Mouse (Mus musculus) lung, embryonic 16.5 days (tissue): ENCODE measurements at regions not wholly inside any gene's neighbourhood (a gene's known extent, or its start where the extent isn't known, plus 50 kb on each side); places are given as distances from the start of the nearest gene placed in this dataset.
A peak's percentile ranks its signal among the peaks of the same experiment; 100 is the strongest.

Experiments used
- ATAC-seq: fragments of 200-750 bp; cut with Nextera tagmentation; 2 replicates; pipeline ENCODE4 v1.8.0; 2017; ENCODE audit warnings: low read depth, mild to moderate bottlenecking, moderate library complexity
- H3K27ac ChIP-seq: fragments of 300-500 bp; sonication (generic); 2 replicates; pipeline ENCODE4 v1.5.1; 2014; ENCODE audit warnings: mild to moderate bottlenecking, control low read depth, low read length
- H3K27me3 ChIP-seq: fragments of 300-500 bp; sonication (generic); 2 replicates; pipeline ENCODE4 v1.6.1; 2014; ENCODE audit warnings: low read depth, low read length, mixed read lengths; ENCODE audit not compliant: control insufficient read depth, insufficient read depth
- H3K36me3 ChIP-seq: fragments of 300-500 bp; sonication (generic); 2 replicates; pipeline ENCODE4 v1.6.1; 2014; ENCODE audit warnings: low read length; ENCODE audit not compliant: control insufficient read depth, insufficient read depth
- H3K4me1 ChIP-seq: fragments of 300-500 bp; sonication (generic); replicated peaks from 2 replicates; pipeline ENCODE4 v1.6.1; 2014; ENCODE audit warnings: low read length, mixed read lengths; ENCODE audit not compliant: control insufficient read depth, insufficient read depth
- H3K4me2 ChIP-seq: fragments of 300-500 bp; sonication (generic); 2 replicates; pipeline ENCODE4 v1.6.1; 2014; ENCODE audit warnings: low read depth, low read length, control low read depth
- H3K4me3 ChIP-seq: fragments of 300-500 bp; sonication (generic); 2 replicates; pipeline ENCODE4 v1.5.1; 2014; ENCODE audit warnings: mild to moderate bottlenecking, low read length, control low read depth
- H3K9ac ChIP-seq: fragments of 300-500 bp; sonication (generic); 2 replicates; pipeline ENCODE4 v1.6.1; 2014; ENCODE audit warnings: low read length, control low read depth
- H3K9me3 ChIP-seq: fragments of 300-500 bp; sonication (generic); 2 replicates; pipeline ENCODE4 v1.6.1; 2016; ENCODE audit warnings: low read length; ENCODE audit not compliant: control insufficient read depth
- WGBS: fragments of 180-500 bp; shearing (Covaris S2); extraction: QIAGEN DNeasy Blood & Tissue Kit; methylation state at CpG from one replicate; pipeline ENCODE4 v1.1.7; 2014; 5-methylcytosine and 5-hydroxymethylcytosine counted together

DNA sequence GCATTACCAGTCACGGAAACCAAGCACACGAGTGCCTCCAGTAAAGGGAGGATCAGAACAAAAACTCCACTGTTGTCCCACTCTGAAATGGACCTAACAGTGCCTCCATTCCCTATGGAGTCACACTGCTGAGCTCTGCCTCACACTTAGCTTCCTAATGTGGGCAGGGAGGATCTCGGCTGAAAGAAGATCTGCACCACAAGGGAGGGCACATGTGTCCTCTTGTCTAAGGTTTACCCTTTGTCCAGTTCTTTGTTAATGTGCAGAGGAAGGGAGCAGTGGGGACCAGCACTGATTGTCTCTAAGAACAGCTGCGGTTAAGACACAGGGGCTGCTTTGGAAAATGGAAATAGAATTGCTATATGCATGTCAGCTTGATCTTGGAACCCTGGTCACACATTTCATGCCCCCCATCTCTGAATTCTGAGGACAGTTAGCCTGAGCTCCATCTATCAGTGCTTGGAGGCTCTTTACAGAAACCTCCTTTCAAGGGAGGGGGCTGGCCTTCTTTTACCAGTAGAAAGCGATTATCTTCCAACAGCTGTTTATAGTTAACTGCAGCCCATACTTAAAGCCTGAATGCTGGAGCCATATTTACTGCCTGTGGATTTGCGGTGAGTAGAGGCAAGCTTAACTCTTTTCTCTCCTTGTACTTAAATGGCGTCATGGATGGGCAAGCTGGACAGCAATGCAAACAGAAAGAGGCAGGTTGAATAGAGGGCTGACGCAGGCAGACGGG is 485.5 kb upstream of the Cdh11 start:
- peak; percentile 37 for ATAC-seq
- 0 out of 2 replicates have a peak overlapping the region, but pooled peaks have one; percentile 3 for H3K27ac ChIP-seq
- H3K36me3 ChIP-seq, result no peaks in the 10 kb centered on the region
- H3K4me1 ChIP-seq, result peaks cover 3% of the 10 kb centered on the region; the same call in 1 of the 2 replicates
- no peaks in the 10 kb centered on the region for H3K27me3 ChIP-seq
- H3K9me3 ChIP-seq, result no peaks in the 10 kb centered on the region
- H3K4me2 ChIP-seq, result no peak overlapping the region
- no peak overlapping the region for H3K9ac ChIP-seq
- H3K4me3 ChIP-seq, result no peak overlapping the region
- WGBS, result 51% methylated on average over 9 of the region's 9 CpGs

DNA sequence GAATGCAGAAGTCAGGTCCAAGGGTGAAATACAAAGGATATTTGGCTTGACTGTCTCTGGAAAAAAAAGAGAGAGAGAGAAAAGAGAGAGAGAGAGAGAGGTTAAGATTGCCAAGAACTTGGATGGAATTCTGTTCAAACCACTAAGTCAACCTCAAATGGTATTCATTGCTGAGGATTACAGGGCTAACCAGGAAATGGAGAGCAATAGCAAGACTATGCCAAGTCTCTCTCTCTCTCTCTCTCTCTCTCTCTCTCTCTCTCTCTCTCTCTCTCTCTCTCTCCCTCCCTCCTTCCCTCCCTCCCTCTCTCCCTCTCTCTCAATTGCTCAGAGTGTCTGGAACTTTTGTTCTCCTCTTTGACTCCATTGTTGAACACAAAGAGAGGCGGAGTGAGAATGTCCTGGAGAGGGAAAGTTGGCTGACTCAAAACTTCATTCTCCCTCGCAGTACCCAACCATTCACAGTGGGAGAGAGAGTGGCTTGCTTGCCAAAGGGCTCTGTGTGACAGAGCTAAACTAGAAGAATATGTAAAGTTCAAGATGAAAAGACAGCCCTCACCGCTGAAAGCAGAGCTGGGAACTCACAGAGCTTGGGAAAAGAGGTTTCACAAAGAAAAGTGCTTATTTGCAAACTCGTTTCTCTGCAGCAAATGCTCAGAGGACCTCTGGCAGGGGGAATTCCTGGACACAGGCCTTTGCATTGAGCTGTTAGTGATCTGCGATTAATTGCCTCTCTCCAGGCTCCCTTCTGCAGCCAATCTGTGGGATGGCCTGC is 487.1 kb upstream of the Cdh11 start:
- no peaks in the 10 kb centered on the region for H3K36me3 ChIP-seq
- H3K27me3 ChIP-seq, result no peaks in the 10 kb centered on the region
- peak; percentile 72 for ATAC-seq
- H3K27ac ChIP-seq, result peak overlapping the region; percentile 53
- no peaks in the 10 kb centered on the region for H3K9me3 ChIP-seq
- H3K4me2 ChIP-seq, result no peak overlapping the region
- H3K9ac ChIP-seq, result no peak overlapping the region
- H3K4me1 ChIP-seq, result peaks cover 3% of the 10 kb centered on the region; the same call in 1 of the 2 replicates
- WGBS, result 21% methylated on average over 5 of the region's 5 CpGs
- H3K4me3 ChIP-seq, result no peak overlapping the region

DNA sequence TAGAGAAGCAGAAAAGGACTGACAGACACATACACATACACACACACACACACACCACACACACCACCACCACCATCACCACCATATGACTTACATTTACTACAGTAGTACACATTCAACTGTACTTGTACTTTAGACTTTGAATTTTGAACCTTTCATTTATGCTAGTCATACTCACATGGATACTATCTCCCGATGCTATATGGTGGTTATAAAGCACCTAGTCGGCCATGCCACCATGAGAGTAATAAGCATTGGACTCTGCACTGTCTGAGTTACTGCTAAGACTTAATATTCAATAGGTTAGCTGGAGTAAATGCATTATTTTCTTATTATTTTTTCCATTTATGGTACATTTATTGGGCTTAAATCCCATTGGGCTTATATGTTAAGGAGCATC is 488.0 kb upstream of the Cdh11 start:
- H3K36me3 ChIP-seq, result no peaks in the 10 kb centered on the region
- H3K9me3 ChIP-seq, result no peaks in the 10 kb centered on the region
- no peak overlapping the region for H3K4me2 ChIP-seq
- no peak for ATAC-seq
- H3K27ac ChIP-seq, result peak overlapping the region; percentile 53
- H3K4me1 ChIP-seq, result peaks cover 3% of the 10 kb centered on the region; the same call in 1 of the 2 replicates
- no peak overlapping the region for H3K4me3 ChIP-seq
- H3K27me3 ChIP-seq, result no peaks in the 10 kb centered on the region
- 94% methylated on average over 2 of the region's 2 CpGs for WGBS
- no peak overlapping the region for H3K9ac ChIP-seq

DNA sequence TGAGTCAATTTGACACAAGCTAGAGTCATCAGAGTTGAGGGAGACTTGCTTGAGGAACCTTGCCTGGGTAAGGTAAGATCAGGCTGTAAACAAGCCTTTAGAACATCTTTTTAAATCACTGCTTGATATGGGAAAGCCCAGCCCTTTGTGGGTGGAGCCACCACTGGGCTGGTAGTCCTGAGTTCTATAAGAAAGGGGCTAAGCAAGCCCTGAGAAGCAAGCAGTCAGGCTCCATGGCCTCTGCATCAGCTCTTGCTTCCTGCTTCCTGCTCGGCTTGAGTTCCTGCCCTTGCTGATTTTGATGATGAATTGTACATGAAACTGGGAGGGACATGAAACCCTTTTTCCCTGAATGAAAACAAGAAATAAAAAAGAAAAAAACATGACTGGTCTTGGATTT is 496.4 kb upstream of the Cdh11 start:
- 25% methylated on average over 1 of the region's 1 CpGs for WGBS
- Histone ChIP-seq H3K9me3 (no peaks in the 10 kb centered on the region), H3K4me3 (no peak overlapping the region), H3K4me1 (no peaks in the 10 kb centered on the region), H3K27ac (no peak overlapping the region), H3K4me2 (no peak overlapping the region), H3K9ac (no peak overlapping the region), H3K36me3 (no peaks in the 10 kb centered on the region), H3K27me3 (no peaks in the 10 kb centered on the region)
- no peak for ATAC-seq

DNA sequence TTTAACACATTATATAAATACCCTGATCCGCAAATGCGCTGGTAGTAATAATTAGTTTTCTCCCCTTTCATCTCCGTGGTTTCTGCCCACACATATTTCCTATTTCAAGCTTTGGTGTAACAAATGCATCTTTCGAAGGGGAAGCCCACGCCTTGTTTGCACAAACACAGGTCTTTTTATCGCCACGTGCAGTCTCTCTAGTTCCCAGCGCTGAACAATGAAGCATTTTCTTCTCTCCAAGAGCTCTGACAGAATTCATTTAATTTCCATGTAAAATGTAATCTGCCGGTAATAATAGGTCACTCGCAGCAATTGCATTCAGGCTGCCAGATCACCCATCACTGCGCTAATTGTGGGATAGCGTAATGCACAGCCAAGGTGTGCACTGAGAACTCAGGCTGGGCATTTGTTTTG is 503.1 kb upstream of the Cdh11 start:
- Histone ChIP-seq H3K4me1 (no peaks in the 10 kb centered on the region; the same call in 1 of the 2 replicates), H3K4me3 (no peak overlapping the region), H3K27ac (no peak overlapping the region), H3K9ac (no peak overlapping the region), H3K9me3 (no peaks in the 10 kb centered on the region), H3K36me3 (no peaks in the 10 kb centered on the region), H3K4me2 (no peak overlapping the region), H3K27me3 (no peaks in the 10 kb centered on the region)
- WGBS, result 65% methylated on average over 12 of the region's 12 CpGs
- no peak for ATAC-seq

DNA sequence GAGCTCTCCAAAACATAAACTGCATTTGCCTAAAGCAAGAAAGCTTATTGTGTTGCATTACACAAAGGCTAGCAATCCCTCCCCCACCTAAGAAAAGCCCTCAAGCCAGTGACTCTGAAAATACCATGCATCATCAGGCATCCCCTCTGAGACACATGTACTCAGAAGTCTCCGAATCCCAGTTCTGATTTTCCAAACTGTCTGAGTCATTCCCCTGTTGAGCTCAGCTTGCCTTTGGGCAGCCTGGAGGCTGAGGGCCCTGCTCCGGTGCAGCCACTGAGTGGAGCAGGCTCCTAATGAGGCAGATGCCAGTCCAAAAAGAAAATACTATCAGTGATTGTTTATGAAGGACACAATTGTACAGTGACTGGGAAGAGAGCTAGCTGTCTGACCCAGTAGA is 507.5 kb upstream of the Cdh11 start:
- Histone ChIP-seq H3K27ac (no peak overlapping the region), H3K36me3 (no peaks in the 10 kb centered on the region), H3K27me3 (no peaks in the 10 kb centered on the region), H3K4me3 (no peak overlapping the region), H3K4me2 (no peak overlapping the region), H3K4me1 (no peaks in the 10 kb centered on the region; the same call in 1 of the 2 replicates), H3K9ac (no peak overlapping the region), H3K9me3 (no peaks in the 10 kb centered on the region)
- no peak for ATAC-seq
- WGBS, result 66% methylated on average over 2 of the region's 2 CpGs

DNA sequence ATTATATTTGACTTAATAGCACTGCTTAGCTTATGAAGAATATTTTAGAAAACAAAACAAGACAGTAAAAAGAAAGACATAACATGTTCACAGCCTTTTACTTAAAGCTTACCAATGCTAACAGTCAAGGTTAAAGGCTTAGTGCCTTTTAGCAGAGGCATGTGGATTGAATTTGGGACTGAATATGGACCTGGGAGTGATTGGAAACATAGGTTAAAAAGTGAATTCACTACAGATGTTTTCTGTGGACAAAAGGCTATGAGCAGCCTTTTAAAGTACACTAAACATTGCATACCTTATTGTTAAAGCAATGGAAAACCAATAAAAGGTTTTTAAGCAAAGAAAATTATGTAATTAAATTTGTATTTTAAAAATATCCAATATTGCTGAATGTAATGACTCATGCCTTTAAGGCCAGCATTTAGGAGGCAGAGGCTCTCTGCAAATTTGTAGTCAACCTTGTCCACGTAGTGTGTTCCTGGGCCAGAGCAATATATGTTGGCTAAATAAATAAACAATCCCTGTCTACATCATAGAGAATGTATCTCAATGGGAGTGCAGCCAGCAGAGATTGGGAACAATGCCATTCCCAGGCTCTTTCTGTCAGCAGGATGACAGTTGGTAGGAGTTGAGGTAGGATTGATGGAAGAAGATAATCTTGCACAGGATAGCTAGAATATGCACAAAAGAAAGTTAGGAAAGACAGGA is 521.2 kb upstream of the Cdh11 start:
- Histone ChIP-seq H3K9me3 (no peaks in the 10 kb centered on the region), H3K4me3 (no peak overlapping the region), H3K4me2 (no peak overlapping the region), H3K27me3 (no peaks in the 10 kb centered on the region), H3K36me3 (no peaks in the 10 kb centered on the region), H3K4me1 (no peaks in the 10 kb centered on the region; the same call in 1 of the 2 replicates), H3K27ac (no peak overlapping the region), H3K9ac (no peak overlapping the region)
- ATAC-seq, result no peak
- 26% methylated on average over 1 of the region's 1 CpGs for WGBS

DNA sequence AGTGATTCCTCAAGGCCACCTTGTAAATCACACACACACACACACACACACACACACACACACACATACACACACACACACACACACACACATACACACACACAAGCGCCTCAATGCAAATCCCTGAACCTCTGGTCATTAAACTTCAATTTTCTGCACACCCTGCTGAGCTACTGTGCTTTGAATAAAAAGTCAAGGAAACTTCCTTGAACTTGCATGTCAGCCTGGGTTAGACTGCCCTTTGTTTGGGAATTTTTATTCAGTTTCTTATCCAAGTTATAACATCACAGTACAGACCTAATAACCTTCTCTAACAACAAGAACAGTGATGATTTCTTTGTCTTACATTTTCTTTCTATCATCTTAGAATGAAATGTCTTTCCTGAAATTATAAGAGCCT is 528.1 kb upstream of the Cdh11 start:
- no peak overlapping the region for H3K9ac ChIP-seq
- H3K9me3 ChIP-seq, result no peaks in the 10 kb centered on the region
- no peak overlapping the region for H3K27ac ChIP-seq
- H3K4me1 ChIP-seq, result peaks cover 2% of the 10 kb centered on the region; the same call in 1 of the 2 replicates
- no peak for ATAC-seq
- H3K27me3 ChIP-seq, result no peaks in the 10 kb centered on the region
- 86% methylated on average over 1 of the region's 1 CpGs for WGBS
- H3K4me3 ChIP-seq, result no peak overlapping the region
- H3K4me2 ChIP-seq, result no peak overlapping the region
- H3K36me3 ChIP-seq, result no peaks in the 10 kb centered on the region
